Mouse (Mus musculus): ENCODE results near the gene Apobr.
A peak's percentile ranks its signal among the peaks of the same experiment; 100 is the strongest.

DNA sequence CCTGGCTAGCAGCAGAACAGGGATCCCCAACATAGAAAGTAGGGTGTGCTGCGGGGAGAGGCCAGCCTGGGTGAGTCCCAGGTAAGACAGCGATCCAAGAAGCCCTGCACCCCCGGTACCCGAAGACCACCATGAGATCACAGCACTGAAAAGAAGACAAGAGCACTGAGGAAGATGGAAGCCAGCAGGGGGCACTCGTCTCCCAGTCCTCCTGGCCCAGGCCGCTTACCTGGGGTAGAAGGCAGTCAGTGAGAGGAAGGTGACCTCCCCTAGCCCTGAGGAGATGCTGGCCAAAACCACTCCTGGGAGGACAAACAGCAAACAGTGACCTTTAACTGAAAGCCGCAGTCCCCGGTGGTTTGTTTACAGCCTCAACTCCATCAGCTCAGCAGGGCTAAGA is 5.6 kb upstream of the Apobr start:
- TF ChIP-seq CTCF (IDR thresholded peaks at IDR 0.05; ENCODE audit: borderline replicate concordance, control insufficient read depth, extremely low read depth, insufficient read depth, low read length, poor library complexity) (peak; percentile 72; the same call in 1 of the 2 replicates), POLR2A (IDR thresholded peaks at IDR 0.05; ENCODE audit: control insufficient read depth, extremely low read depth, insufficient read depth, low read length, poor library complexity) (no peak)

Data from thymus, adult 2 months (tissue).